Mouse (Mus musculus): ENCODE measurements around the gene Slc51b.

GRCm38 (mm10) chr9:65444692-65445091, 21.9 kb upstream of the Slc51b start:
- TF ChIP-seq CTCF (IDR thresholded peaks at IDR 0.05; ENCODE audit: low read depth, low read length), result no peak
- TF ChIP-seq GATA2 (IDR thresholded peaks at IDR 0.05; ENCODE audit: borderline replicate concordance, low read depth, low read length), result no peak

Data from G1E (cell line).